Mouse (Mus musculus) liver, adult 2 months (tissue): ENCODE measurements at regions not wholly inside any gene's neighbourhood (a gene's known extent, or its start where the extent isn't known, plus 50 kb on each side); places are given as distances from the start of the nearest gene placed in this dataset.

ENCODE experiments used
- CTCF ChIP-seq: fragments of 200-500 bp; IDR thresholded peaks from 2 replicates; pipeline ENCODE4 v1.5.1; 2011; ENCODE audit warnings: low read depth, low read length, control low read depth
- POLR2A ChIP-seq: fragments of 200-500 bp; IDR thresholded peaks from 2 replicates; pipeline ENCODE4 v1.6.1; 2011; ENCODE audit warnings: low read length, control low read depth; ENCODE audit not compliant: insufficient read depth; ENCODE audit errors: extremely low read depth

DNA sequence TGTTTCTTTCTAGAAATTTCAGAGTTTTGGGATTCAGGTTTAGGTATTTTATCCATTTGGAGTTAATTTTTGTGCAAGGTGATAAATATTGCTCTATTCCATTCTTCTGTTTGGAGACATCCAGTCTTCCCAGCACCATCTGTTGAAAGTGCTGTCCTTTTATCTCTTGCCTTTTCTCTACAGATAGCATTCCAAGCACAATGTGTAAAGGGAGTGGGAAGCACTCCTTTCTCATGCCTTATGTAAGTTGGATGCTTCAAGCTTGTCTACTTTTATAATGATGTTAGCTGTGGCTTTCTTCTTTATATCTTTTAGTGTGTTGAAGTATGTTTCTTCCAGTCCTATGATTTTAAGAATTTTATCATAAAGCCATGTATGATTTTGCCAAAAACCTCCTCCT lies 61.1 kb downstream of the Fzd1 start:
- TF ChIP-seq CTCF, result no peak
- no peak for TF ChIP-seq POLR2A
